Mouse (Mus musculus): ENCODE results near the gene 1700001J03Rik. TPM values are rescaled to one million over a fixed set of nuclear protein-coding genes. Genes with fewer than 3 reads are reported as not detected.
"Not testable (repeated sequence)": the region's sequence is repeated elsewhere in the genome, so short reads cannot be mapped to it uniquely, and the experiment has no call there.

1700001J03Rik gene
- polyA plus RNA-seq, 1 experiment from 2014 or later, result not detected

DNA sequence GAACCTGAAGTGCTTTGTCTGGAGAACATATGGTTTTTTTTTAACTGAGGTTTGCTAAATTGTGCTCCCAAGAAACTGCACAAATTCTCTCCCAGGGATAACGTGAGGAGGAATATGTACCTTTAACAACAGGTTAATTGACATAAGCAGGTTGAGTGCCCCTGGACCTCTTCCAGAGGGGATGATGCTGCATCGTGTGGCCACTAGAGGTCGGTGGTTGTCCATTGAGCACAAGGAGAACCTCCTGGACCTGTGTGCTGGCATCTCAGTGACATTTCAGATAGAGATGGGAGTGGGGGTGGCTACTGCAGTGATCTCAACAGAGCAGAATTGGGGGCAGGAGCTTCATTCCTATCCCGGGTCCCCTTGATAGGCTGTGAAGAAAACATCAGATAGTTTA lies 12.4 kb downstream of the 1700001J03Rik start:
- H3K9me3 ChIP-seq; H3K27me3 ChIP-seq; ATAC-seq (ENCODE audit: low FRiP score, low read depth); H3K4me3 ChIP-seq; H3K27ac ChIP-seq (replicated peaks); H3K4me2 ChIP-seq (replicated peaks); H3K36me3 ChIP-seq; H3K4me1 ChIP-seq; H3K9ac ChIP-seq (replicated peaks): not testable (repeated sequence)
- 66% methylated on average over 4 of the region's 4 CpGs for WGBS

DNA sequence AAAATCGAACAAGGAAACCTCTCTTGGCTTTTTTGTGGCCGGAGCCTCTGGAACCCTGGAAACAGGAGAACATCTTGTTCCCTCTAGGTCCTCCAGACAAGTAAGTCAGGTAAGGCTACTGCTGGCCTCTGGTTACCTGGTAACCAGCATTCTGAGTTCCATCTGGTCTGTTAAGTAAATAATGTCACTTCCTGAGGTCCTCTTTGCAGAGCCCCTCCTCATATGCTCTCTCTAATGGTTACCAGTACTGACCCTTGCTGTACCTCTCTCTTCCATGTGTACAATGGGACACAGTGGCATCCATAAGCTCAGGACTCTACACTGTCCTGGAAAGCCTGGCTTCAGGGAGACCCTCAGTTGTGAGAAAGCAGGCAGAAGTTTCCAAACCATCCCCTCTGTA lies 14.5 kb downstream of the 1700001J03Rik start, which contains the start of gene Gm6309:
Gene Gm6309, minus strand, starts transcription at position 101 of the 400 bp plus-strand sequence.
- not testable (repeated sequence) for H3K36me3 ChIP-seq; H3K4me3 ChIP-seq; H3K27ac ChIP-seq (replicated peaks); H3K4me1 ChIP-seq; H3K4me2 ChIP-seq (replicated peaks); H3K9me3 ChIP-seq; H3K9ac ChIP-seq (replicated peaks); H3K27me3 ChIP-seq; ATAC-seq (ENCODE audit: low FRiP score, low read depth)
- WGBS, result 72% methylated on average over 2 of the region's 2 CpGs

DNA sequence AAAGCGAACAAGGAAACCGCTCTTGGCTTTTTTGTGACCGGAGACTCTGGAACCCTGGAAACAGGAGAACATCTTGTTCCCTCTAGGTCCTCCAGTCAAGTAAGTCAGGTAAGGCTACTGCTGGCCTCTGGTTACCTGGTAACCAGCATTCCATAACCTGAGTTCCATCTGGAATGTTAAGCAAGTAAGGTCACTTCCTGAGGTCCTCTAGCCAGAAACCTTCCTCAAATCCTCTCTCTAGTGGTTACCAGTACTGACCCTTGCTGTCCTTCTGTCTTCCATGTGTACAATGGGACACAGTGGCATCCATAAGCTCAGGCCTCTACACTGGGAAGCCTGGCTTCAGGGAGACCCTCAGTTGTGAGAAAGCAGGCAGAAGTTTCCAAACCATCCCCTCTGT lies 24.7 kb downstream of the 1700001J03Rik start, which contains the start of gene Gm5565:
Gene Gm5565, minus strand, starts transcription at position 101 of the 400 bp plus-strand sequence.
- not testable (repeated sequence) for H3K36me3 ChIP-seq; H3K4me2 ChIP-seq (replicated peaks); H3K9ac ChIP-seq (replicated peaks); H3K27me3 ChIP-seq; H3K4me3 ChIP-seq; H3K4me1 ChIP-seq; H3K27ac ChIP-seq (replicated peaks); ATAC-seq (ENCODE audit: low FRiP score, low read depth)
- 93% methylated on average over 3 of the region's 3 CpGs for WGBS
- 0 out of 2 replicates have a peak, but pooled peaks cover 15% of the 10 kb centered on the region for H3K9me3 ChIP-seq

- not testable (repeated sequence) for H3K36me3 ChIP-seq; H3K4me1 ChIP-seq; H3K4me2 ChIP-seq (replicated peaks); H3K9ac ChIP-seq (replicated peaks); H3K4me3 ChIP-seq; H3K27ac ChIP-seq (replicated peaks); H3K27me3 ChIP-seq; ATAC-seq (ENCODE audit: low FRiP score, low read depth)
- WGBS, result 91% methylated on average over 4 of the region's 4 CpGs
- H3K9me3 ChIP-seq, result 0 out of 2 replicates have a peak, but pooled peaks cover 17% of the 10 kb centered on the region
Measured at GRCm38 (mm10) chr5:146158326-146158725, 26.8 kb downstream of the 1700001J03Rik start.

- Histone ChIP-seq H3K27me3 (no peaks in the 10 kb centered on the region), H3K9me3 (peaks cover 12% of the 10 kb centered on the region; the same call in 1 of the 2 replicates), H3K36me3 (no peaks in the 10 kb centered on the region), H3K9ac (replicated peaks) (no peak overlapping the region), H3K27ac (replicated peaks) (no peak overlapping the region), H3K4me3 (no peak overlapping the region), H3K4me1 (no peaks in the 10 kb centered on the region), H3K4me2 (replicated peaks) (no peak overlapping the region)
- no peak for ATAC-seq (ENCODE audit: low FRiP score, low read depth)
- WGBS, result 74% methylated on average over 3 of the region's 3 CpGs
Measured at GRCm38 (mm10) chr5:146150454-146150853, 34.6 kb downstream of the 1700001J03Rik start.

- Histone ChIP-seq H3K9ac (replicated peaks) (no peak overlapping the region), H3K9me3 (peaks cover 10% of the 10 kb centered on the region; the same call in 1 of the 2 replicates), H3K4me3 (no peak overlapping the region), H3K27me3 (no peaks in the 10 kb centered on the region), H3K4me1 (no peaks in the 10 kb centered on the region), H3K27ac (replicated peaks) (no peak overlapping the region), H3K36me3 (no peaks in the 10 kb centered on the region), H3K4me2 (replicated peaks) (no peak overlapping the region)
- no peak for ATAC-seq (ENCODE audit: low FRiP score, low read depth)
- 38% methylated on average over 2 of the region's 2 CpGs for WGBS
Measured at GRCm38 (mm10) chr5:146147903-146148302, 37.2 kb downstream of the 1700001J03Rik start.

Other genes starting within 250 kb of the 1700001J03Rik start
- gene Cyp3a25, start 175.7 kb downstream of the 1700001J03Rik start, polyA plus RNA-seq (2016; fragmentation: Nextera tagmentation; extraction: Ambion mirVana), result not detected in 2 replicates
- not detected in 2 replicates for gene Cyp3a59, start 106.0 kb downstream of the 1700001J03Rik start, polyA plus RNA-seq (2016; fragmentation: Nextera tagmentation; extraction: Ambion mirVana)
- gene Gm5565, start 24.8 kb downstream of the 1700001J03Rik start, polyA plus RNA-seq (2016; fragmentation: Nextera tagmentation; extraction: Ambion mirVana), result not detected in 2 replicates
- not detected in 2 replicates for gene Gm6309, start 14.6 kb downstream of the 1700001J03Rik start, polyA plus RNA-seq (2016; fragmentation: Nextera tagmentation; extraction: Ambion mirVana)
- gene Rnf6, start 36.3 kb upstream of the 1700001J03Rik start, polyA plus RNA-seq (2016; fragmentation: Nextera tagmentation; extraction: Ambion mirVana), result 25.5 and 28.6 TPM in 2 replicates
- 34.0 and 39.1 TPM in 2 replicates for gene Cdk8, start 45.9 kb upstream of the 1700001J03Rik start, polyA plus RNA-seq (2016; fragmentation: Nextera tagmentation; extraction: Ambion mirVana)
- 9.6 and 12.0 TPM in 2 replicates for gene Wasf3, start 199.7 kb upstream of the 1700001J03Rik start, polyA plus RNA-seq (2016; fragmentation: Nextera tagmentation; extraction: Ambion mirVana)